Mouse (Mus musculus) G1E (cell line): Measurements from ENCODE around the gene Alx3.

ENCODE experiments used
- CTCF ChIP-seq: IDR thresholded peaks from 2 replicates; pipeline ENCODE4 v1.5.1; 2012; ENCODE audit warnings: low read depth, low read length, inconsistent platforms, mixed read lengths
- TAL1 ChIP-seq: conservative IDR thresholded peaks from 2 replicates; pipeline ENCODE4 v1.6.1; 2012; ENCODE audit warnings: low read depth, low read length, inconsistent platforms, mixed read lengths

DNA sequence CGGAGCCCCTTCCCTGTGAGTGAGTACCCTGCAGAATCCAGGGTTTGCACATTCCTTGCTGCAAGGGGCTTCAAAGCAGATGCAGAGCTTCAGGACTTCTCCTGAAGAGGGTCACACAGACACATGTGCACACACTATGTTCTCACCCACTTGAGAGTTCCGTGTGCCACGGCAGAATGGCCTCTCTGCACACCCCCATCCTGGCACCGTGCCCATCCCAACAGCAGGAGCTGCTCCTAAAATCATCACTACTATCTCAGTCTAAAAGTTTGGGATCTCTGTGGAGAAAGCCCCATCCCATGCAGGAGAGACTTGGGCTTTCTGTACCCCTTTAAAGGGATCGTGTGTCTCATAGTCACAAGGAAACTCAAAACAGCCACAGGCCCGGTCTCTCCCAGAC is 8.3 kb upstream of the Alx3 start:
- TF ChIP-seq TAL1 (no peak), CTCF (no peak)
